Mouse (Mus musculus) small intestine, adult 2 months (tissue): Measurements from ENCODE around the gene Myo9b. TPM values are rescaled to one million over a fixed set of nuclear protein-coding genes. Genes with fewer than 3 reads are reported as not detected.

Experiments
- H3K27ac ChIP-seq: fragments of 200-500 bp; 2 replicates; pipeline ENCODE4 v1.5.1; 2012; ENCODE audit warnings: low read depth, low read length, control low read depth, inconsistent platforms; ENCODE audit not compliant: insufficient read depth
- H3K27me3 ChIP-seq: fragments of 200-500 bp; 2 replicates; pipeline ENCODE4 v1.6.1; 2012; ENCODE audit warnings: mild to moderate bottlenecking, moderate library complexity, low read length, inconsistent platforms; ENCODE audit not compliant: control insufficient read depth, insufficient read depth
- H3K36me3 ChIP-seq: fragments of 200-500 bp; 2 replicates; pipeline ENCODE4 v1.6.1; 2012; ENCODE audit warnings: mild to moderate bottlenecking, low read length, control low read depth, inconsistent platforms; ENCODE audit not compliant: control insufficient read depth, insufficient read depth
- H3K4me1 ChIP-seq: fragments of 200-500 bp; 2 replicates; pipeline ENCODE4 v1.6.1; 2012; ENCODE audit warnings: low read length, inconsistent platforms, mixed read lengths; ENCODE audit not compliant: control insufficient read depth, insufficient read depth, insufficient read length
- H3K4me3 ChIP-seq: fragments of 200-500 bp; 2 replicates; pipeline ENCODE4 v1.5.1; 2012; ENCODE audit warnings: low read depth, mild to moderate bottlenecking, control low read depth, inconsistent platforms, low read length, moderate library complexity
- CTCF ChIP-seq: fragments of 200-500 bp; IDR thresholded peaks from 2 replicates; pipeline ENCODE4 v1.5.1; 2012; ENCODE audit warnings: low read depth, mild to moderate bottlenecking, control low read depth, inconsistent platforms, low read length, moderate library complexity, mixed read lengths; ENCODE audit not compliant: insufficient replicate concordance, insufficient read length; ENCODE audit errors: extremely low read depth
- POLR2A ChIP-seq: fragments of 200-500 bp; IDR thresholded peaks from 2 replicates; pipeline ENCODE4 v1.6.1; 2012; ENCODE audit warnings: low read depth, mild to moderate bottlenecking, control low read depth, inconsistent platforms, low read length, moderate library complexity
- WGBS: fragments of 180-500 bp; shearing (Covaris S2); methylation state at CpG from one replicate; pipeline ENCODE4 v1.1.7; 2018; 5-methylcytosine and 5-hydroxymethylcytosine counted together
- polyA plus RNA-seq: library from polyadenylated mRNA; depleted of rRNA; stranded (reverse); fragments of >200 nt; gene quantifications from 2 replicates; pipeline ENCODE4 v1.2.3, GENCODE M21; 2012

Gene Myo9b
- polyA plus RNA-seq, 1 experiment, result 28.1 TPM

GRCm38 (mm10) chr8:71379512-71380075 lies 107.1 kb downstream of the Myo9b start:
- Histone ChIP-seq H3K27me3 (no peaks in the 10 kb centered on the region), H3K27ac (peak overlapping the region; percentile 83), H3K4me1 (peaks cover 49% of the 10 kb centered on the region), H3K4me3 (peak overlapping the region; percentile 97), H3K36me3 (peaks cover 15% of the 10 kb centered on the region)
- 31% methylated on average over 3 of the region's 3 CpGs for WGBS
- TF ChIP-seq CTCF, result no peak
- TF ChIP-seq POLR2A, result no peak

- Histone ChIP-seq H3K4me1 (peaks cover 41% of the 10 kb centered on the region), H3K27me3 (no peaks in the 10 kb centered on the region), H3K4me3 (peak overlapping the region; percentile 97), H3K27ac (peak overlapping the region; percentile 83), H3K36me3 (peaks cover 7% of the 10 kb centered on the region)
- 2% methylated on average over 72 of the region's 72 CpGs for WGBS
- TF ChIP-seq CTCF (no peak), POLR2A (0 out of 2 replicates have a peak, but pooled peaks have one; percentile 8)
Measured at GRCm38 (mm10) chr8:71380178-71381171, 108.0 kb downstream of the Myo9b start.

- no peaks in the 10 kb centered on the region for H3K27me3 ChIP-seq
- no peak; the same call in 1 of the 2 replicates for TF ChIP-seq POLR2A
- no peak for TF ChIP-seq CTCF
- under 1% methylated on average over 89 of the region's 89 CpGs for WGBS
- H3K4me1 ChIP-seq, result peaks cover 33% of the 10 kb centered on the region
- H3K27ac ChIP-seq, result peak within 1 kb of the TSS; percentile 95
- H3K4me3 ChIP-seq, result peak within 1 kb of the TSS; percentile 97
- H3K36me3 ChIP-seq, result peaks cover 7% of the 10 kb centered on the region
Measured at GRCm38 (mm10) chr8:71381421-71381970, 109.0 kb downstream of the Myo9b start, which contains the start of gene Nr2f6. TSS of gene Nr2f6 (minus strand) at chr8:71381960.

GRCm38 (mm10) chr8:71381971-71382961 lies 109.8 kb downstream of the Myo9b start:
- H3K4me3 ChIP-seq, result peak overlapping the region; percentile 72
- 3% methylated on average over 75 of the region's 80 CpGs for WGBS

GRCm38 (mm10) chr8:71383396-71383795 lies 110.9 kb downstream of the Myo9b start:
- peaks cover 27% of the 10 kb centered on the region for H3K4me1 ChIP-seq
- 31% methylated on average over 12 of the region's 12 CpGs for WGBS
- no peaks in the 10 kb centered on the region for H3K27me3 ChIP-seq
- TF ChIP-seq POLR2A (no peak), CTCF (no peak)
- no peaks in the 10 kb centered on the region for H3K36me3 ChIP-seq
- H3K27ac ChIP-seq, result peak overlapping the region; percentile 95
- H3K4me3 ChIP-seq, result no peak overlapping the region

More at GRCm38 (mm10) chr8:71381971-71382961, 109.8 kb downstream of the Myo9b start:
- Histone ChIP-seq H3K27me3 (no peaks in the 10 kb centered on the region), H3K4me1 (peaks cover 28% of the 10 kb centered on the region), H3K27ac (peak overlapping the region; percentile 95), H3K36me3 (peaks cover 7% of the 10 kb centered on the region)
- TF ChIP-seq CTCF (no peak), POLR2A (peak; percentile 77; the same call in 1 of the 2 replicates)

- 21% methylated on average over 3 of the region's 3 CpGs for WGBS
- TF ChIP-seq CTCF (no peak), POLR2A (no peak; the same call in 1 of the 2 replicates)
- Histone ChIP-seq H3K36me3 (no peaks in the 10 kb centered on the region), H3K27ac (peak overlapping the region; percentile 95), H3K4me3 (no peak overlapping the region), H3K4me1 (peaks cover 27% of the 10 kb centered on the region), H3K27me3 (no peaks in the 10 kb centered on the region)
Measured at GRCm38 (mm10) chr8:71383860-71384259, 111.3 kb downstream of the Myo9b start.
